Mouse (Mus musculus): ENCODE measurements around the gene Oma1. TPM values are rescaled to one million over a fixed set of nuclear protein-coding genes. Genes with fewer than 3 reads are reported as not detected.

Gene Oma1
- polyA plus RNA-seq, 1 experiment from 2014 or later: 16.9 TPM

DNA sequence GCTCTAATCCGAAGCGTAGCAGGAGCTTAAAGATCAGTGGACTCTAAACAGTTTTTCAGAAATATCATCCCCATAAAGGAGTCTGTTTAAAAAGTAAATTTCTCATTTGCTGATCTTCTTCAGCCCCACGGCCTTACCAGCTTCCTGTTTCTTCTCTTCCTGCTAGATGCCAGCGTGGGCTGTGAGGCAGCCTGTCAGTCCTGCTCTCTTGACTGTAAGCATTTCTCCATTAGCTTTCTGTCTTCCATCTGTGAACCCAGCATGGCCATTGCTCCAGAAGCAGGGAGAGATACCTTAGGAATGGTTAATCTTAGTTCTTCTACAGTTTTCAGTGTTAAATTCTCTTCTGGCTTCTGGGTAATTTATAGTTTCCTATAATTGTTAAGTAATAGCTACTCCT is 28.0 kb downstream of the Oma1 start:
- DNase-seq (ENCODE audit: low spot score): no peak
- WGBS: 78% methylated on average over 4 of the region's 4 CpGs
- Histone ChIP-seq H3K36me3 (ENCODE audit: control insufficient read depth, insufficient read depth, low read length) (no peaks in the 10 kb centered on the region), H3K27me3 (ENCODE audit: control insufficient read depth, insufficient read depth, low read length) (no peaks in the 10 kb centered on the region), H3K4me1 (ENCODE audit: control insufficient read depth, insufficient read depth, low read length) (no peaks in the 10 kb centered on the region), H3K9me3 (ENCODE audit: control insufficient read depth, low read length) (no peaks in the 10 kb centered on the region), H3K4me2 (ENCODE audit: low read depth, severe bottlenecking) (no peak overlapping the region), H3K4me3 (ENCODE audit: low read depth, low read length) (no peak overlapping the region), H3K27ac (replicated peaks; ENCODE audit: low read depth, low read length) (no peak overlapping the region), H3K9ac (ENCODE audit: low read length) (no peak overlapping the region)
- no peak for ATAC-seq (ENCODE audit: insufficient number of reproducible peaks, low FRiP score, low TSS enrichment, low read depth)

DNA sequence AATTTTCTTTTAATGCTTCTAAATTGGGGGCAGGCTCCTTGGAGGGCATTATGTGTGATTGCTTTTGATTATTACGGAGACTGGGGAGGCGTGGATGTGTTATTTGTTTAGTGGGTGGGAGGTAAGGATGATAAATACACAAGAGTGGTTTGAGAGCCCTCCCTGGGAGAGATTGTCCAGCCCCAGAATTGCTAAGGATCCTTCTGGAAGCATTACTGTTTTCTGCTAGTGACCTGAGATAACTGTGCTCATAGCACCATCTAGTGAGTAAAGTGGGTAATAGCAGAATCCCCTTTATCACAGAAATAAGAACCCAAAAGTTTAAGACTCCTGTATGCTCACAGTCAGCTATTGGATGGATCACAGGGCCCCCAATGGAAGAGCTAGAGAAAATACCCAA is 32.4 kb downstream of the Oma1 start:
- no peaks in the 10 kb centered on the region for H3K9me3 ChIP-seq (ENCODE audit: control insufficient read depth, low read length)
- H3K27ac ChIP-seq (replicated peaks; ENCODE audit: low read depth, low read length): no peak overlapping the region
- DNase-seq (ENCODE audit: low spot score) (no peak), ATAC-seq (ENCODE audit: insufficient number of reproducible peaks, low FRiP score, low TSS enrichment, low read depth) (no peak)
- no peaks in the 10 kb centered on the region for H3K4me1 ChIP-seq (ENCODE audit: control insufficient read depth, insufficient read depth, low read length)
- no peaks in the 10 kb centered on the region for H3K36me3 ChIP-seq (ENCODE audit: control insufficient read depth, insufficient read depth, low read length)
- no peak overlapping the region for H3K4me3 ChIP-seq (ENCODE audit: low read depth, low read length)
- no peak overlapping the region for H3K4me2 ChIP-seq (ENCODE audit: low read depth, severe bottlenecking)
- WGBS: 46% methylated on average over 2 of the region's 2 CpGs
- H3K27me3 ChIP-seq (ENCODE audit: control insufficient read depth, insufficient read depth, low read length): no peaks in the 10 kb centered on the region
- H3K9ac ChIP-seq (ENCODE audit: low read length): no peak overlapping the region

DNA sequence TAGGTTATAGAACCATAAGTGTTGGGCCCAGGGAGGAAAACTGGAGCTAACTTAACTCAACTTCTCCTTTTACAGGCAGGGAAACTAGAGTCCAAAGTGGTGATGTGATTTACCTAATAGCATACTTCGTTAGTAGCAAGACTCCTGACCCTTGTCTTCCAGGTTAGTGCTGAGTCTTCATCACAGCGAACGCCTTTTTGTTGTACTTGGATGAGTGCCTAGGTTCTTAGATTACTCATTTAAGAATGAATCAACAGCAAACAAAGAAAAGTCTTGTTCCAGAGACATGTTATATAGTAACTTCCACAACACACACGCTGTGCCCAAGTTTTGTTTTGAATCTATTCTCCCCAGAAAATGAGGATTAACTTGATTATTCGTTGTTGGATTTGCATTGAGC is 33.2 kb downstream of the Oma1 start:
- ATAC-seq (ENCODE audit: insufficient number of reproducible peaks, low FRiP score, low TSS enrichment, low read depth) (no peak), DNase-seq (ENCODE audit: low spot score) (no peak)
- 91% methylated on average over 5 of the region's 5 CpGs for WGBS
- Histone ChIP-seq H3K4me2 (ENCODE audit: low read depth, severe bottlenecking) (no peak overlapping the region), H3K27me3 (ENCODE audit: control insufficient read depth, insufficient read depth, low read length) (no peaks in the 10 kb centered on the region), H3K9ac (ENCODE audit: low read length) (no peak overlapping the region), H3K4me1 (ENCODE audit: control insufficient read depth, insufficient read depth, low read length) (no peaks in the 10 kb centered on the region), H3K9me3 (ENCODE audit: control insufficient read depth, low read length) (no peaks in the 10 kb centered on the region), H3K36me3 (ENCODE audit: control insufficient read depth, insufficient read depth, low read length) (no peaks in the 10 kb centered on the region), H3K4me3 (ENCODE audit: low read depth, low read length) (no peak overlapping the region), H3K27ac (replicated peaks; ENCODE audit: low read depth, low read length) (no peak overlapping the region)

DNA sequence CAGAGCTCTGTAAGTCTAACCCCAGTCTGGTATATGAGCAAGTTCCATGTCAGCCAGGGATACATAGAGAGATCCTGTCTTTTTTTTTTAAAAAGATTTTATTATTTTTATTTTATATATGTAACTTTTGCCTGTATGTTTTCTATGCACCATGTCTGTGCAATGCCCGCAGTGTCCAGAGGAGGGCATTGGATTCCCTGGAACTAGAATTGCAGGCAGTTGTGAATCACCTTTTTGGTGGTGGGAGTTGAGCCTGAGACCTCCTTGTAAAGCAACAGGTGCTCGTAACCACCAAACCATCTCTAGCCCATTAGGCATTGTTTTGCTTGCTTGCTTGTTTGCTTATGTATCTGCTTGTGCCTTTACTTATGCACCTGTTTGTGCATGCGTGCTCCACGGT is 35.6 kb downstream of the Oma1 start:
- H3K9me3 ChIP-seq (ENCODE audit: control insufficient read depth, low read length): no peaks in the 10 kb centered on the region
- no peaks in the 10 kb centered on the region for H3K4me1 ChIP-seq (ENCODE audit: control insufficient read depth, insufficient read depth, low read length)
- no peaks in the 10 kb centered on the region for H3K36me3 ChIP-seq (ENCODE audit: control insufficient read depth, insufficient read depth, low read length)
- ATAC-seq (ENCODE audit: insufficient number of reproducible peaks, low FRiP score, low TSS enrichment, low read depth): no peak
- no peak overlapping the region for H3K4me2 ChIP-seq (ENCODE audit: low read depth, severe bottlenecking)
- DNase-seq (ENCODE audit: low spot score): no peak
- H3K9ac ChIP-seq (ENCODE audit: low read length): no peak overlapping the region
- H3K27ac ChIP-seq (replicated peaks; ENCODE audit: low read depth, low read length): no peak overlapping the region
- H3K27me3 ChIP-seq (ENCODE audit: control insufficient read depth, insufficient read depth, low read length): no peaks in the 10 kb centered on the region
- no peak overlapping the region for H3K4me3 ChIP-seq (ENCODE audit: low read depth, low read length)
- WGBS: 85% methylated on average over 4 of the region's 4 CpGs

DNA sequence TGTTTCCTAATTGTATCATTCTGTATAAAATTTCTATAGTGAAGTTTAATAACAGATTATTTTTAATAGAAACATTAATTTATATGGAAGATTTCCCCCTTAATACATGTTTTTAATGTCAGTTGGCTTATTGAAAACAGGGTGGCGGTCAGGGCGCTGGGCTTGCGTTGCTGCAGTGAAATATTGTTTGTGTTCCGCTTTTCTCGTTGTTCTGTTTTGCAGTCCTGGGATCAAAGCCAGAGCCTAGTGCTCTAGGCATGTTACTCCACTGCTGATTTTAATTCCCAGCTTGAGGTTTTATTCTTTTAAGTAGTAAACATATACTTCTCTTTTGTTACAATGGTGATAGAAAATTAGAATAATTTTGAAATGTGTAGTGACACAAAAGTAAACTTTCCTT is 39.3 kb downstream of the Oma1 start:
- no peak for ATAC-seq (ENCODE audit: insufficient number of reproducible peaks, low FRiP score, low TSS enrichment, low read depth)
- Histone ChIP-seq H3K36me3 (ENCODE audit: control insufficient read depth, insufficient read depth, low read length) (no peaks in the 10 kb centered on the region), H3K27me3 (ENCODE audit: control insufficient read depth, insufficient read depth, low read length) (no peaks in the 10 kb centered on the region), H3K9me3 (ENCODE audit: control insufficient read depth, low read length) (no peaks in the 10 kb centered on the region), H3K4me2 (ENCODE audit: low read depth, severe bottlenecking) (no peak overlapping the region), H3K27ac (replicated peaks; ENCODE audit: low read depth, low read length) (no peak overlapping the region), H3K4me3 (ENCODE audit: low read depth, low read length) (no peak overlapping the region), H3K4me1 (ENCODE audit: control insufficient read depth, insufficient read depth, low read length) (no peaks in the 10 kb centered on the region), H3K9ac (ENCODE audit: low read length) (no peak overlapping the region)
- DNase-seq (ENCODE audit: low spot score): no peak
- 74% methylated on average over 5 of the region's 5 CpGs for WGBS

DNA sequence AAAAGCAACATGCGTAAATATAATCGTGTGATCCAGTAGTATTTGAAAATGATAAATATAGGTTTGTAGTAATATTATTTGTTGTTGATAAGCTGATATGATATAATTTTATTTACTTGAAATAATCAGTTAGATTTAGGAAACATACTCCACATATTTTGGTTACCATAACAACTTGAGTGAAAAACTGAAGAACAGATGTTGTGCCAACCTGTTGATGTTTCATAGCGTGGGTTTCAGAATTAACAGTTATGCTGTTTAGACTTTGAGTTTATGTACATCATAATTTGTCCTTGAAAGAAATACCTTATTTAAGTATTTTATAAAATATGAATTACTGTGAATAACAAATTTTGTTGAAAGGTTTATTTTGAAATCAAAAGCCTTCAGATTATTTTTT is 43.8 kb downstream of the Oma1 start:
- Histone ChIP-seq H3K27me3 (ENCODE audit: control insufficient read depth, insufficient read depth, low read length) (no peaks in the 10 kb centered on the region), H3K36me3 (ENCODE audit: control insufficient read depth, insufficient read depth, low read length) (no peaks in the 10 kb centered on the region), H3K4me2 (ENCODE audit: low read depth, severe bottlenecking) (no peak overlapping the region), H3K4me1 (ENCODE audit: control insufficient read depth, insufficient read depth, low read length) (no peaks in the 10 kb centered on the region), H3K9me3 (ENCODE audit: control insufficient read depth, low read length) (no peaks in the 10 kb centered on the region), H3K4me3 (ENCODE audit: low read depth, low read length) (no peak overlapping the region), H3K9ac (ENCODE audit: low read length) (no peak overlapping the region), H3K27ac (replicated peaks; ENCODE audit: low read depth, low read length) (no peak overlapping the region)
- DNase-seq (ENCODE audit: low spot score) (no peak), ATAC-seq (ENCODE audit: insufficient number of reproducible peaks, low FRiP score, low TSS enrichment, low read depth) (no peak)
- 94% methylated on average over 3 of the region's 3 CpGs for WGBS

DNA sequence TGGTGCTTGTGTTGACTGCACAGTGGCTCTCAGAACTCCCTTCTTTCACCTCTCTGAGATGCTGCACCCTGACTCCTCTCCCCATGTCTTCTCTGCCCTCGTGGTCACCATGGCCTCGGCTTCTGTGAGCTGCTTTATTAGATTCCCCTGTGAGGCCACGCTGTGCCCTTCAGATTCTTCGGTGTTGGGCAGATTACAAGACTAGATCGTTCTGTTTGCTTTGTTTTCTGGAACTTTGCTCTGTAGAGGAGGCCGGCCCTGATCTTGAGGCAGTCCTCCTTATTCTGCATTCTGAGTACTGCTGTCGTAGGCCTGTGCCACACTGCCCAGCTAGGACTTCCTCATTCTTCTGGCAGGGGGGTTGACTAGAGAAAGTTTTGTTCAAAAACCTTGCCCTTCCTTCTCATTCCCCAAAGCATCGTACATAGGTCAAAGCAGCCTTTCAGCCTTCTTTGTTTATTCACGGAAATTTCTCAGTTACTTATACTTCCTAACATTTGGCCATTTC is 45.4 kb downstream of the Oma1 start:
- 94% methylated on average over 9 of the region's 9 CpGs for WGBS
- DNase-seq (ENCODE audit: low spot score): no peak
- no peak for ATAC-seq (ENCODE audit: insufficient number of reproducible peaks, low FRiP score, low TSS enrichment, low read depth)

DNA sequence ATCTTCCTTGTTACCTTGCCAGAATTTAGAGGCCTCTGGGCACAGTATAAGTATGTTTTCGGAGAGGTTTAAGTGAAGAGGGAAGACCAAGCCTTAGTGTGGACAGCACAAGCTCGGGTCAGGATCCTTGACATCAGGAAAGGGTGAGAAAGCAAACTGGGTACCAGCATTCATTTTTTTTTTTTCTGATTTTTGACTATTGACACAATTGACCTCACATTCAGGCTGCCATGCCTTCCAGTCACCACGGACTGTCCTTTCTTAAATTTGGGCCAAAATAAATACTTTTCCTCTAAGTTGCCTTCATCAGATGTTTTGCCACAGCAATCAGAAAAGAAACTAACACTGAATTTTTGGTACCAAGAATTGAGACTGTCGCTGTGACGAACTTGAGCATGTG is 68.6 kb downstream of the Oma1 start:
- ATAC-seq (ENCODE audit: insufficient number of reproducible peaks, low FRiP score, low TSS enrichment, low read depth): no peak
- H3K9me3 ChIP-seq (ENCODE audit: control insufficient read depth, low read length): no peaks in the 10 kb centered on the region
- no peak for DNase-seq (ENCODE audit: low spot score)
- no peaks in the 10 kb centered on the region for H3K36me3 ChIP-seq (ENCODE audit: control insufficient read depth, insufficient read depth, low read length)
- H3K4me3 ChIP-seq (ENCODE audit: low read depth, low read length): no peak overlapping the region
- H3K27ac ChIP-seq (replicated peaks; ENCODE audit: low read depth, low read length): no peak overlapping the region
- H3K9ac ChIP-seq (ENCODE audit: low read length): no peak overlapping the region
- H3K4me2 ChIP-seq (ENCODE audit: low read depth, severe bottlenecking): no peak overlapping the region
- H3K27me3 ChIP-seq (ENCODE audit: control insufficient read depth, insufficient read depth, low read length): no peaks in the 10 kb centered on the region
- H3K4me1 ChIP-seq (ENCODE audit: control insufficient read depth, insufficient read depth, low read length): no peaks in the 10 kb centered on the region
- 87% methylated on average over 5 of the region's 5 CpGs for WGBS

More for the DNA sequence above, 45.4 kb downstream of the Oma1 start:
- H3K36me3 ChIP-seq (ENCODE audit: control insufficient read depth, insufficient read depth, low read length): no peaks in the 10 kb centered on the region
- H3K27me3 ChIP-seq (ENCODE audit: control insufficient read depth, insufficient read depth, low read length): no peaks in the 10 kb centered on the region
- H3K4me1 ChIP-seq (ENCODE audit: control insufficient read depth, insufficient read depth, low read length): no peaks in the 10 kb centered on the region
- no peak overlapping the region for H3K4me3 ChIP-seq (ENCODE audit: low read depth, low read length)
- H3K9ac ChIP-seq (ENCODE audit: low read length): no peak overlapping the region
- H3K4me2 ChIP-seq (ENCODE audit: low read depth, severe bottlenecking): no peak overlapping the region
- no peaks in the 10 kb centered on the region for H3K9me3 ChIP-seq (ENCODE audit: control insufficient read depth, low read length)
- H3K27ac ChIP-seq (replicated peaks; ENCODE audit: low read depth, low read length): no peak overlapping the region

DNA sequence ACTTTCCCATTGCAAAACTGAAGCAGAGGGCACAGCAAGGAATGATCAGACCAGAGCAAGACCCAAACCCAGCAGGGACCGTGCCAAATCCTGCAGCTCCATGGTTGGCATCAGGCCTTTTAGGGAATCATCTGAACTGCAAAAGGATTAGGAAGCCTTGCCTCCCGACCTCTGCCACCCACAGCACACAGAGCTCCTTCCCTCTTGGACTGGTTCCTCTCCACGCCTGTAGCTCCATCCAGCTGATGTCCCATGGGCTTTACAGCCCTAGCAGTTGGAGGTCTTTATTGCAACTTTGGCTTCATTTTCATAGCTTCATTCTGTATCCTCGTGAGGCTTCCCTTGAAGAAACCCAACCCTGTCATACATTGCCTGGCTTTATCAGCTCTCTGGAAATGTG is 71.4 kb downstream of the Oma1 start:
- Histone ChIP-seq H3K9me3 (ENCODE audit: control insufficient read depth, low read length) (no peaks in the 10 kb centered on the region), H3K9ac (ENCODE audit: low read length) (no peak overlapping the region), H3K27me3 (ENCODE audit: control insufficient read depth, insufficient read depth, low read length) (no peaks in the 10 kb centered on the region), H3K36me3 (ENCODE audit: control insufficient read depth, insufficient read depth, low read length) (no peaks in the 10 kb centered on the region), H3K4me1 (ENCODE audit: control insufficient read depth, insufficient read depth, low read length) (no peaks in the 10 kb centered on the region), H3K27ac (replicated peaks; ENCODE audit: low read depth, low read length) (no peak overlapping the region), H3K4me3 (ENCODE audit: low read depth, low read length) (no peak overlapping the region), H3K4me2 (ENCODE audit: low read depth, severe bottlenecking) (no peak overlapping the region)
- 72% methylated on average over 4 of the region's 4 CpGs for WGBS
- DNase-seq (ENCODE audit: low spot score) (no peak), ATAC-seq (ENCODE audit: insufficient number of reproducible peaks, low FRiP score, low TSS enrichment, low read depth) (no peak)
